Mouse (Mus musculus) MEL (cell line): Measurements from ENCODE around the gene Elmod3. TPM values are rescaled to one million over a fixed set of nuclear protein-coding genes. Genes with fewer than 3 reads are reported as not detected.

Source experiments
- DNase-seq: peaks from one replicate; pipeline ENCODE4 v3.0.0; 2011; ENCODE audit warnings: low read depth, low spot score
- H3K27ac ChIP-seq: 2 replicates; pipeline ENCODE4 v1.5.1; 2012; ENCODE audit warnings: low read depth, mild to moderate bottlenecking, control low read depth, low read length, moderate library complexity; ENCODE audit not compliant: control insufficient read depth
- H3K27me3 ChIP-seq, 2 experiments: fragments of 150-350 bp in 1 of 2; sonication (generic) in 1 of 2; 2 replicates each; pipeline ENCODE4 v1.6.1; 2012; ENCODE audit warnings: low read length in 2 of 2, mild to moderate bottlenecking in 2 of 2, improper control_type of control experiment in 1 of 2, moderate library complexity in 1 of 2; ENCODE audit not compliant: insufficient read depth in 2 of 2, control insufficient read depth in 1 of 2
- H3K36me3 ChIP-seq, 2 experiments: 2 replicates each; pipeline ENCODE4 v1.6.1; 2012 to 2014; ENCODE audit warnings: low read length in 2 of 2, improper control_type of control experiment in 1 of 2, inconsistent platforms in 1 of 2, mild to moderate bottlenecking in 1 of 2; ENCODE audit not compliant: insufficient read depth in 2 of 2, control insufficient read depth in 1 of 2
- H3K4me1 ChIP-seq, 2 experiments: fragments of 150-350 bp in 1 of 2; sonication (generic) in 1 of 2; 2 replicates each; pipeline ENCODE4 v1.6.1; 2012; ENCODE audit warnings: low read length in 2 of 2, improper control_type of control experiment in 1 of 2, mild to moderate bottlenecking in 1 of 2; ENCODE audit not compliant: insufficient read depth in 2 of 2, control insufficient read depth in 1 of 2
- H3K4me3 ChIP-seq, 2 experiments: fragments of 150-350 bp in 1 of 2; sonication (generic) in 1 of 2; 2 replicates each; pipeline ENCODE4 v1.5.1; 2012; ENCODE audit warnings: low read depth in 2 of 2, low read length in 2 of 2, mild to moderate bottlenecking in 2 of 2, moderate library complexity in 2 of 2, control low read depth in 1 of 2, improper control_type of control experiment in 1 of 2; ENCODE audit not compliant: control insufficient read depth in 1 of 2, insufficient read depth in 1 of 2
- H3K79me2 ChIP-seq: 2 replicates; pipeline ENCODE4 v1.6.1; 2012; ENCODE audit warnings: mild to moderate bottlenecking, low read length, moderate library complexity; ENCODE audit not compliant: control insufficient read depth, poor library complexity, insufficient read depth
- H3K9ac ChIP-seq: 2 replicates; pipeline ENCODE4 v1.6.1; 2012; ENCODE audit warnings: low read depth, mild to moderate bottlenecking, control low read depth, low read length, moderate library complexity; ENCODE audit not compliant: control insufficient read depth, poor library complexity, severe bottlenecking
- H3K9me3 ChIP-seq: fragments of 150-350 bp; sonication (generic); replicated peaks from 2 replicates; pipeline ENCODE4 v1.6.1; 2012; ENCODE audit warnings: mild to moderate bottlenecking, low read length, improper control_type of control experiment, moderate library complexity; ENCODE audit not compliant: insufficient read depth
- ELF1 ChIP-seq: IDR thresholded peaks from 2 replicates; pipeline ENCODE4 v1.6.1; 2014; ENCODE audit warnings: low read depth, mild to moderate bottlenecking, inconsistent platforms, low read length, improper control_type of control experiment, moderate library complexity
- JUND ChIP-seq: IDR thresholded peaks from 2 replicates; pipeline ENCODE4 v1.6.1; 2011; ENCODE audit warnings: low read depth, mild to moderate bottlenecking, improper control_type of control experiment, low read length
- MAFK ChIP-seq: IDR thresholded peaks from 2 replicates; pipeline ENCODE4 v1.6.1; 2011; ENCODE audit warnings: low read depth, mild to moderate bottlenecking, low read length, improper control_type of control experiment, borderline replicate concordance
- MAX ChIP-seq: IDR thresholded peaks from 2 replicates; pipeline ENCODE4 v1.6.1; 2011; ENCODE audit warnings: low read length, improper control_type of control experiment
- MXI1 ChIP-seq: IDR thresholded peaks from 2 replicates; pipeline ENCODE4 v1.6.1; 2011; ENCODE audit warnings: mild to moderate bottlenecking, low read depth, low read length, improper control_type of control experiment
- POLR2A ChIP-seq, 2 experiments: IDR thresholded peaks; 2 replicates each; pipeline ENCODE4 v1.6.1; 2011 to 2012; ENCODE audit warnings: low read length in 2 of 2, mild to moderate bottlenecking in 2 of 2, control low read depth in 1 of 2, improper control_type of control experiment in 1 of 2, low read depth in 1 of 2, moderate library complexity in 1 of 2; ENCODE audit not compliant: control insufficient read depth in 1 of 2, insufficient read depth in 1 of 2, poor library complexity in 1 of 2
- POLR2AphosphoS2 ChIP-seq: IDR thresholded peaks from 2 replicates; pipeline ENCODE4 v1.6.1; 2011; ENCODE audit warnings: low read length, improper control_type of control experiment
- SIN3A ChIP-seq: IDR thresholded peaks from 2 replicates; pipeline ENCODE4 v1.6.1; 2012; ENCODE audit warnings: low read length, improper control_type of control experiment, inconsistent platforms
- TBP ChIP-seq: IDR thresholded peaks from 2 replicates; pipeline ENCODE4 v1.8.0; 2011; ENCODE audit warnings: low read depth, low read length, improper control_type of control experiment
- USF1 ChIP-seq: IDR thresholded peaks from 2 replicates; pipeline ENCODE4 v1.6.1; 2014; ENCODE audit warnings: low read depth, mild to moderate bottlenecking, inconsistent platforms, low read length, improper control_type of control experiment, moderate library complexity
- USF2 ChIP-seq, 2 experiments: IDR thresholded peaks; 2 replicates each; pipeline ENCODE4 v1.6.1; 2011 to 2012; ENCODE audit warnings: improper control_type of control experiment in 2 of 2, low read length in 2 of 2, borderline replicate concordance in 1 of 2, inconsistent platforms in 1 of 2, low read depth in 1 of 2, mild to moderate bottlenecking in 1 of 2; ENCODE audit not compliant: insufficient read depth in 1 of 2
- ZC3H11A ChIP-seq: IDR thresholded peaks from 2 replicates; pipeline ENCODE4 v1.6.1; 2012; ENCODE audit warnings: low read depth, mild to moderate bottlenecking, inconsistent platforms, low read length, improper control_type of control experiment
- polyA plus RNA-seq, 2 experiments: library from polyadenylated mRNA; stranded (reverse) in 1 of 2; unstranded in 1 of 2; fragments of >175 nt in 1 of 2; fragments of >200 nt in 1 of 2; gene quantifications; 2 replicates each; pipeline versions ENCODE4 v1.2.1 to v1.2.4; 2012; ENCODE audit warnings: low replicate concordance in 2 of 2, low read depth in 1 of 2; ENCODE audit not compliant: insufficient read length in 2 of 2, insufficient read depth in 1 of 2, missing spikeins in 1 of 2
- total RNA-seq: library from RNA; depleted of rRNA; stranded (reverse); fragments of 300-350 nt; gene quantifications from 2 replicates; pipeline ENCODE4 v1.2.3, GENCODE M21; 2012

Elmod3 gene
- total and polyA plus RNA-seq, 3 experiments, result 4.2 to 14.1 TPM; not detected in 1

DNA sequence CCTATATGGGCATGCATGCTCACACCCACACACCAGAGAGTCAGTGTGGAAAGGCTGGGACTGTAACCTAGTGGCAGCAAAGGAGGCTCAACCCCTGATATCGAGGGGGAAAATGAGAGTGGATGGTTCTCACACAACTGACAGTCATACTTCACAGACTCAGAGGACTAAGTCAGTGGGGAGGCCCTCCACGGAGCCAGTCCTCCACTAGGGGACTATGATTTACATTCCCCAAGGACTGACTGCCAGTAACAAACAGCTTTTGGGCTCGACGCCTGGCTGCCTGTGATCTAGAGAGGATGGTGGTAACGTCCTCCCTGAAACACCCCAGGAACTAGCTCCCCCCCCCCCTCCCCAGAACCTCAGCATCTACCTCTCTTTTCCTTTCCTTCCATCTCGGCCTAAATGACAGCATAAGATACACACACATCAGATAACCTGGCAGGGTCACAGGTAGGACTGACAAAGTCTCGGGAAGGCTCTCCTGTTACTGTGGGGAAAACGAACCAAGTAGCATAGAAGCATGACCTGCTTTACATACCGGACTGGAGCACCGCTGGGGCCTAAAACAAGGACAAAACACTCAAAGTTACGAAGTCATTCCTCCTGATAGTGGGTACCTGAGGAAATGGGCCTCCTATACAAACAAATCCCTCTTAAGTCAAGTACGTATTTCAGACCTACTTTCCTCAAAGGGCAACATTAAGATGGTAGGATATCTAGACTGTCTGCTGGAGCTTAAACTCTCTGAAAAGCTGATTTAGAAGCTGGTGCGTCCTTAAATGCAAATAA, 934 bp downstream of the Elmod3 start:
- no peaks in the 10 kb centered on the region for H3K27me3 ChIP-seq
- peak overlapping the region; percentile 5; the same call in 1 of the 2 replicates for H3K27ac ChIP-seq
- peaks cover 0 to 9% of the 10 kb centered on the region in 2 experiments; a peak in 2 of 4 replicates for H3K36me3 ChIP-seq
- H3K9me3 ChIP-seq, result no peaks in the 10 kb centered on the region
- peaks cover 8 to 15% of the 10 kb centered on the region in 2 experiments for H3K4me1 ChIP-seq
- H3K4me3 ChIP-seq, result peak overlapping the region; percentile 68 to 86
- TF ChIP-seq POLR2A (IDR thresholded peaks at IDR 0.05; ENCODE audit: control insufficient read depth in 1 of 2, insufficient read depth in 1 of 2, low read depth in 1 of 2, low read length in 2 of 2, poor library complexity in 1 of 2) (no peak), MXI1 (peak; percentile 32; the same call in 1 of the 2 replicates)
- TF ChIP-seq, all 39 proteins: peak for 1
- peaks cover 5% of the 10 kb centered on the region for H3K79me2 ChIP-seq
- peak overlapping the region; percentile 61 for H3K9ac ChIP-seq
- DNase-seq, result peak; percentile 44

DNA sequence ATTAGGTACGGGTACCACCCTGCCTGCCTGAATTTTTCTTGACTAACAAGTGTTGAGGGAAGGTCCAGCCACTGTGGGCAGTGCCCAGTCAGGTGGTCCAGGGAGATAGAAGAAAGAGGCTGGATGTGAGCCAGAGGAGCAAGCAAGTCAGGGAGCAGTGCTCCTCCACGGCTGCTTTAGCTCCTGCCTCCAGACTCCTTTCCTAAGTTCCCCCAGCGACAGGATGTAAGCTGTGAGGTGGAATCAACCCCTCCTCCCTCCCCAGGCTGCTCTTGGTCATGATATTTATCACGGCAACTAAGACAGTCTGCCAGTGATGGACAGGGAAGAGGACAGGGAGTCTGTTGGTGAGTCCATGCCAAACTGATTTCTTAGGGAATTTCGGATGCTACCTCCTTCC, 4.3 kb downstream of the Elmod3 start:
- DNase-seq, result no peak
- Histone ChIP-seq H3K9me3 (no peaks in the 10 kb centered on the region), H3K4me1 (peaks cover 0 to 9% of the 10 kb centered on the region in 2 experiments; a peak in 2 of 4 replicates), H3K27me3 (no peaks in the 10 kb centered on the region), H3K27ac (no peak overlapping the region), H3K4me3 (no peak overlapping the region), H3K9ac (no peak overlapping the region), H3K36me3 (peaks cover 0 to 2% of the 10 kb centered on the region in 2 experiments; a peak in 1 of 4 replicates)
- TF ChIP-seq USF1 (no peak), TBP (no peak), MAX (no peak), ZC3H11A (no peak), SIN3A (no peak), USF2 (IDR thresholded peaks at IDR 0.05; ENCODE audit: borderline replicate concordance in 1 of 2, insufficient read depth in 1 of 2, low read depth in 1 of 2, low read length in 2 of 2) (no peak), MXI1 (no peak), POLR2A (IDR thresholded peaks at IDR 0.05; ENCODE audit: control insufficient read depth in 1 of 2, insufficient read depth in 1 of 2, low read depth in 1 of 2, low read length in 2 of 2, poor library complexity in 1 of 2) (no peak), POLR2AphosphoS2 (no peak), JUND (no peak), ELF1 (no peak), MAFK (no peak)
- TF ChIP-seq, all 39 proteins: peak for 0
- H3K79me2 ChIP-seq, result peaks cover 5% of the 10 kb centered on the region
